Mouse (Mus musculus): ENCODE results near the gene Fgfr2. TPM values are rescaled to one million over a fixed set of nuclear protein-coding genes. Genes with fewer than 3 reads are reported as not detected.

Gene Fgfr2
- polyA plus RNA-seq, 1 experiment = 59.9 TPM

DNA sequence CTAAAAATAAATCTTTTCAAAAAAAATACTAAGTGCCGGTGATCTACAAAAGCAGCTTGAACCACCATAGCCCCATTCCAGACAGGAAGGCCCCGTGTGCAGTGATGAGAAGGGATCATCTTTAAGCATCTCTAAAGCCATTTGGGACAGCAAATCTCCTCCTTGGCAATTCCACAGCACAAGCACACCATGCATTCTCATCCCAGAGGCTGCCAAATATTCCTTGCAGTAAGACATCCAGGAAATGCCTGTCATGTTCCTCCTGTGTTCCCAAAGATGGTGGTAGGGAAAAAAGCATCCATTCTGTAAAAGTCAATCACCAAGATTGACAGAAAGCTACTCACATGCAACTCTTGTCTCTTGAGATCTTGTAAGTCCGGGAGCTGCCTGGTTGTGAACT is 853.5 kb downstream of the Fgfr2 start:
- Histone ChIP-seq H3K27ac (ENCODE audit: insufficient read depth, low read length) (no peak overlapping the region), H3K4me1 (ENCODE audit: control insufficient read depth, insufficient read depth, low read length) (no peaks in the 10 kb centered on the region), H3K4me3 (ENCODE audit: insufficient read depth, low read length) (no peak overlapping the region)
- TF ChIP-seq CTCF (IDR thresholded peaks at IDR 0.05; ENCODE audit: borderline replicate concordance, insufficient read depth, low read length) (no peak), POLR2A (IDR thresholded peaks at IDR 0.05; ENCODE audit: low read depth, low read length) (no peak)

DNA sequence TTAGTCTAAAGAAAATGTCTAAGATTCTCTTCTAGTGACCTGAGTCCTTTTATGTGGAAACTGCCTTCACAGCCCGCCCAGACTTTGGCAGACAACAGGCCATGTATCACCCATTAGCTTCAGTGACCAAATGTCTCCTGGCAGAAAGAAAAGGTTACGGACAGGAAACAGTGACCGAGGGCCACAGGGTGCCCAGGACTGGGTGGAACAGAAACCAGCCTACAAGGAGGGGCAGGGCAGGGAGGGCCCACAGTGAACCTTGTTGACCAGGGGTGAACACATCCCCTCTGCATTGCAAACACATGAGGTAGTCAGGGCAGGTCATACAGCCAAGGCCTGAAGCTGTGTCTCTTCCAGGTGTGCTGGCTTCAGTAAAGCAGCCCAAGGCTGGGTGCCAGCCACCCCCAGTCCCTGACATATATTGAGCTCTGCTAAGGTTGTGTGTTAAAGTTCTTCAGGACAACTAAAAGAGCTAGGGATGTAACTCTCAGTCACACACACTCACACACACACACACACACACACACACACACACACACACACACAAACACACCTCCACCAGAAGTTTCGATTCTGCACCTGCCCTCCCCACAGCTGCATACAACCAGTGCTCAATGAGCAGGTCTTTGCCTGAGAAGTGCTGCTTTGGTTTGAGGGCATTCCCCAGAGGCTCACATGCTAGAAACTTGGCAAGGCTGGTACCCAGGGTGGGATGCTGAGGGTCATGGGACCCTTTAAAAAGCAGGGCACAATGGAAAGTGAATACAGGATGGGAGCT is 855.2 kb downstream of the Fgfr2 start:
- Histone ChIP-seq H3K4me3 (ENCODE audit: insufficient read depth, low read length) (no peak overlapping the region), H3K4me1 (ENCODE audit: control insufficient read depth, insufficient read depth, low read length) (no peaks in the 10 kb centered on the region), H3K27ac (ENCODE audit: insufficient read depth, low read length) (no peak overlapping the region)
- TF ChIP-seq POLR2A (IDR thresholded peaks at IDR 0.05; ENCODE audit: low read depth, low read length) (no peak), CTCF (IDR thresholded peaks at IDR 0.05; ENCODE audit: borderline replicate concordance, insufficient read depth, low read length) (no peak)

DNA sequence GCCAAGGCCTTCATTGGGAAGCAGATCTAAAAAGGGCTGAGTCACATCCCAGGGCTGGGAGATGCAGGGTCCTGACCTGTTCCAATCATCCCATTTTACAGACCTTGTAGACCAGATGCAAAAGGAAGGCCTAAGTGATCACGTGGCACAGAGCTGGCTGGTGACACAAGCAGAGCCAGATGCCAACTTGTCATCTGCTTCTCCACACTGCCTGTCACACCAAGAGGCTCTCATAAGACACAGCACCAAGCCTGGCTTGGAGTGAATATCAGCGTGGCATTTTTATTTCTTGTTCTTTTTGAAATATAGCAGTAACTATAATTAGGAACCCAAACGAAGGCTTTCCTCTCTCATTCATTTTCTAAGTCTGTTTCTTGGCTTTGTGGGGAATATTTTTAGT is 858.4 kb downstream of the Fgfr2 start:
- TF ChIP-seq POLR2A (IDR thresholded peaks at IDR 0.05; ENCODE audit: low read depth, low read length) (no peak), CTCF (IDR thresholded peaks at IDR 0.05; ENCODE audit: borderline replicate concordance, insufficient read depth, low read length) (no peak)
- no peak overlapping the region for H3K27ac ChIP-seq (ENCODE audit: insufficient read depth, low read length)
- no peak overlapping the region for H3K4me3 ChIP-seq (ENCODE audit: insufficient read depth, low read length)
- H3K4me1 ChIP-seq (ENCODE audit: control insufficient read depth, insufficient read depth, low read length) = peaks cover 2% of the 10 kb centered on the region; the same call in 1 of the 2 replicates

DNA sequence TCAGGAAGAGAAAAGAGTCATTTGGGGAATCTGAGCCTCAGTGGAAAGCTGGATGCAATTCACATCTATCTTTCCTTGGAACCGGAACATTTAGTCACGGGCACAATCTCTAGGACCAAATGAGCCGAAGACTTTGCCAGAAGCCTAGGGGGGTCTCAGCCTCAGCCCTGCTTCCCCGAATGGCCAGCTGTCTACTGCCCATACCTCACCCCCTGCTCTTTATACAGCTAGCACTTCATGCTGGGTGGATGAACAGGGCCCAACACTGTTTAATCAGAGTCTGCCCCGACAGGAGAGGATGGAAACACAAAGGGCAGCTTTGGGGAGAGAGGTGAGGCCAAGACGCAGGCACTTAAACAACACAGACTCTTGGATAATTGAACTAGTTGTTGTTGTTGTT is 860.0 kb downstream of the Fgfr2 start:
- TF ChIP-seq CTCF (IDR thresholded peaks at IDR 0.05; ENCODE audit: borderline replicate concordance, insufficient read depth, low read length) (no peak), POLR2A (IDR thresholded peaks at IDR 0.05; ENCODE audit: low read depth, low read length) (no peak)
- no peak overlapping the region for H3K27ac ChIP-seq (ENCODE audit: insufficient read depth, low read length)
- H3K4me1 ChIP-seq (ENCODE audit: control insufficient read depth, insufficient read depth, low read length) = peaks cover 2% of the 10 kb centered on the region; the same call in 1 of the 2 replicates

DNA sequence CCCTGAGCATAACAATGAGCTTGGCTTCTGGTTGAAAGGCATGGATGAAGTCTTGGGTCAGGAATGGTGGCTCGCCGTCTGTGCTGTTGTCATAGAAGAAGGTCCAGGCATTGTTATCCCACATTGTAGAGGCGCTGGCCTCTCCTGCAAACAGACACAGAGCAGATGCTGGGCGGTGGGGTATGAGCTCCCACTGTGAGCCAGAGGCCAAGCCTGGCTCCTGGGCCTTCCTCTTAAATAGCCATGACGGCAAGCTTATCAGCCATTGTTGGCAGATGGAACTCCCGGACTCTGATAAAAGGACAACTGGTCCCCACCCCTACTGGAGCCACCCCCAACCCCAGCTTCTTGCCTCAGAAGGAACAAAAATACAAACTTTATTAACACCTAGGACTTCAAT is 860.5 kb downstream of the Fgfr2 start:
- Histone ChIP-seq H3K4me1 (ENCODE audit: control insufficient read depth, insufficient read depth, low read length) (peaks cover 2% of the 10 kb centered on the region; the same call in 1 of the 2 replicates), H3K27ac (ENCODE audit: insufficient read depth, low read length) (no peak overlapping the region), H3K4me3 (ENCODE audit: insufficient read depth, low read length) (no peak overlapping the region)
- TF ChIP-seq POLR2A (IDR thresholded peaks at IDR 0.05; ENCODE audit: low read depth, low read length) (no peak), CTCF (IDR thresholded peaks at IDR 0.05; ENCODE audit: borderline replicate concordance, insufficient read depth, low read length) (no peak)

More for the DNA sequence above, 860.0 kb downstream of the Fgfr2 start:
- H3K4me3 ChIP-seq (ENCODE audit: insufficient read depth, low read length) = no peak overlapping the region

DNA sequence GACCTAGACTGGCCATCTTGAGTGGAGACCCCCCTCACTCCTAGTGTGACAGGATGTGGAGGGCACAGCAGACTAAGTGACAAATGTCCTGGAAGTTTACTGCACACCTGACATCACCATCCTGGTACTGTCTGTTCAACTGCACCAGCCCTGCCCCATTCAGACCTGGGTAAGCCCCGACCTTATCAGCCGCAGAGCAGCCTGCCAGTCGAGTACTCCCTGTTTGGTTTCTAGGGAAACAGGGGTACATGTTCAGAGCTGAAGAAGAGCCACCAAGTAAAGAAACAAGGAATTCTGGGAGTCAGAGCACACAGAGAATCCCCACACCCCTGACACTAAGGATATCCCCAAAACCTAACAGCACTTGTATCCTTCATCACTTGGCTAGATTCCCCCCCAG is 861.3 kb downstream of the Fgfr2 start:
- H3K27ac ChIP-seq (ENCODE audit: insufficient read depth, low read length) = no peak overlapping the region
- H3K4me3 ChIP-seq (ENCODE audit: insufficient read depth, low read length) = no peak overlapping the region
- H3K4me1 ChIP-seq (ENCODE audit: control insufficient read depth, insufficient read depth, low read length) = peaks cover 2% of the 10 kb centered on the region; the same call in 1 of the 2 replicates
- no peak for TF ChIP-seq CTCF (IDR thresholded peaks at IDR 0.05; ENCODE audit: borderline replicate concordance, insufficient read depth, low read length)
- no peak for TF ChIP-seq POLR2A (IDR thresholded peaks at IDR 0.05; ENCODE audit: low read depth, low read length)

DNA sequence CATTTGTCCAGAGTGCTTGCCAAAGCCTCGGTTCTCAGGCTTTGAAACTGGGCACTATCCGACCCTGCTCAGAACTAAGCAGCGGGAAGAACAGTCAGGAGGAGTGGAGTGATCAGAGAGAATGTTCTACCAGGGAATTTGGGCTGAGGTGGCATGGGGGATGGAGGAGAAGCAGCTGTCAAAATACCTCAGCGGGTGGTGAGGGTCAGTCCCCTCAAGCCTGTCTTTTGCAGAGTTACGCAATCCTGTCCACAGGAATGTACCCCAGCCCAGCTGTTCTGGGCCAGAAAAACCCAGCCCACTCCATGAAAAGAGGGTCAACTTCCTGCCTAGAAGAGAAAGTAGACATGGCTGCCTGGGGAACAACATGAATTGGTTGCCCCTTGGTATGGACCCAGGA is 862.5 kb downstream of the Fgfr2 start:
- Histone ChIP-seq H3K4me1 (ENCODE audit: control insufficient read depth, insufficient read depth, low read length) (peaks cover 2% of the 10 kb centered on the region; the same call in 1 of the 2 replicates), H3K4me3 (ENCODE audit: insufficient read depth, low read length) (no peak overlapping the region), H3K27ac (ENCODE audit: insufficient read depth, low read length) (no peak overlapping the region)
- TF ChIP-seq POLR2A (IDR thresholded peaks at IDR 0.05; ENCODE audit: low read depth, low read length) = no peak
- TF ChIP-seq CTCF (IDR thresholded peaks at IDR 0.05; ENCODE audit: borderline replicate concordance, insufficient read depth, low read length) = no peak

DNA sequence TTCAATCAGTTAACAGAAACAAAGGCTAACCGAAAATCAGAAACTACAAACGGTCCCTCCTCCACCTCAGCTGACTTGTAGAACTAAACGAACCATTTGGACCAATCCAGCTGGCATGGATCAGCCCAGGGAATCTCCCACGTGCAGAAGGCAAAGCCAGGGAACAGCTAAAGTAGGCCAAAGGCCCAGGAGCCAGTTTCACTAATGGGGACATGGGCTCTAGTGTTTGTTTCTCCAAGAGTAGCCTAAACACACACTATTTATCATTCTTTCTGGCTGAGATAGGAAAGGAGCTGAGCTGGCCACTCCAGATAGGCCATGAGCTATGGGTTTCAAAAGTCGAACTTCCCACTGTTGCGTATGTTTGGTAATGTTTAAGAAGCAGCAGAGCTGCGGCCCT is 864.3 kb downstream of the Fgfr2 start:
- TF ChIP-seq POLR2A (IDR thresholded peaks at IDR 0.05; ENCODE audit: low read depth, low read length) (no peak), CTCF (IDR thresholded peaks at IDR 0.05; ENCODE audit: borderline replicate concordance, insufficient read depth, low read length) (no peak)
- Histone ChIP-seq H3K4me1 (ENCODE audit: control insufficient read depth, insufficient read depth, low read length) (peaks cover 2% of the 10 kb centered on the region; the same call in 1 of the 2 replicates), H3K27ac (ENCODE audit: insufficient read depth, low read length) (no peak overlapping the region), H3K4me3 (ENCODE audit: insufficient read depth, low read length) (no peak overlapping the region)

DNA sequence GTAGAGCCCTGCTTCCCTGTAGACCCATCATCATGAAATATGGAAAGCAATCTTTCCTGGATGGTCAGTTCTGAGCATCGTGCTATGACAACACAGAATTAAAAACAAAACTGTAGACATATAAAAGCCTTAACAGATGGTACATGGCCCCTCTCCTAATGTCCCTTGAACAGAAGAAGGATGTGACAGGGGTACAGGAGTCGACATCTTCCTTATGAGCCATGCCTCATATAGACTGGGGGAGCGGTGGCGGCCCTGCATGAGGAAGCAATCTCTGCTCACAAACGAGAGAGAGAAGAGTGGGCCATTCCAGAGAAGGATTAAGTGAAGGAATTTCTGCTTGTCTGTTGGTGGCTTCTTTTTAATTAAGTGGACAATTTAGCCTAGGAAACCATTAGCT is 864.9 kb downstream of the Fgfr2 start:
- TF ChIP-seq POLR2A (IDR thresholded peaks at IDR 0.05; ENCODE audit: low read depth, low read length) (no peak), CTCF (IDR thresholded peaks at IDR 0.05; ENCODE audit: borderline replicate concordance, insufficient read depth, low read length) (no peak)
- Histone ChIP-seq H3K4me1 (ENCODE audit: control insufficient read depth, insufficient read depth, low read length) (peaks cover 2% of the 10 kb centered on the region; the same call in 1 of the 2 replicates), H3K27ac (ENCODE audit: insufficient read depth, low read length) (no peak overlapping the region), H3K4me3 (ENCODE audit: insufficient read depth, low read length) (no peak overlapping the region)

DNA sequence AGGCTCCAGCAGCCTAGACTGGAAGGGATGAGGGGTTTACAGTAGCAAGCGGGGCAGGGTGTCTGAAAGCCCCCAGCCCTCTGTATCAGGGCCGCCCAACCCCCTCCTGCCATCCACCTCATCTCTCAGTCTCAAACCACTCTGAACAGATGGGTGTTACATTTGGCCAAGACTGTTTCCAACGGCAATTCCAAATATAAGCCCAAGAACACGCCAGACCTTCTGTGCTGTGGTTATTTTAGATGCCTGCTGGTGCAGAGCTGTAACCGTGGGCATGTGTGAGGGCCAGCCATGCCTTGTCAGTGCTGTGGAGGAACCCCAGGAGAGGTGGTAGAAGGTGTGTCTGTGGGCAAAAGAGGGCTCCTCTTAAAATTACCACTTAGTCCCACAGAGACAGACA is 869.6 kb downstream of the Fgfr2 start:
- no peak overlapping the region for H3K27ac ChIP-seq (ENCODE audit: insufficient read depth, low read length)
- TF ChIP-seq CTCF (IDR thresholded peaks at IDR 0.05; ENCODE audit: borderline replicate concordance, insufficient read depth, low read length) (no peak), POLR2A (IDR thresholded peaks at IDR 0.05; ENCODE audit: low read depth, low read length) (no peak)
- H3K4me3 ChIP-seq (ENCODE audit: insufficient read depth, low read length) = no peak overlapping the region
- no peaks in the 10 kb centered on the region for H3K4me1 ChIP-seq (ENCODE audit: control insufficient read depth, insufficient read depth, low read length)
